Mouse (Mus musculus): ENCODE results near the gene Morc1.

- TF ChIP-seq CTCF (conservative IDR thresholded peaks at IDR 0.05 in 1 of 2, IDR thresholded peaks at IDR 0.05 in 1 of 2; ENCODE audit: low read depth in 2 of 2, low read length in 2 of 2) (no peak), USF2 (conservative IDR thresholded peaks at IDR 0.05; ENCODE audit: low read depth, low read length) (no peak), MAX (IDR thresholded peaks at IDR 0.05; ENCODE audit: low read length) (no peak), KAT2A (IDR thresholded peaks at IDR 0.05; ENCODE audit: insufficient replicate concordance, low read length) (no peak), HCFC1 (IDR thresholded peaks at IDR 0.05; ENCODE audit: low read depth, low read length) (no peak), NRF1 (IDR thresholded peaks at IDR 0.05; ENCODE audit: low read depth, low read length) (no peak), ZC3H11A (IDR thresholded peaks at IDR 0.05; ENCODE audit: low read depth, low read length) (no peak), UBTF (IDR thresholded peaks at IDR 0.05; ENCODE audit: low read depth, low read length) (no peak)
Measured at GRCm38 (mm10) chr16:48519569-48519968, 88.5 kb downstream of the Morc1 start.
